8 mouse cellular contexts compared by ENCODE assay signal in the genomic region with DNA sequence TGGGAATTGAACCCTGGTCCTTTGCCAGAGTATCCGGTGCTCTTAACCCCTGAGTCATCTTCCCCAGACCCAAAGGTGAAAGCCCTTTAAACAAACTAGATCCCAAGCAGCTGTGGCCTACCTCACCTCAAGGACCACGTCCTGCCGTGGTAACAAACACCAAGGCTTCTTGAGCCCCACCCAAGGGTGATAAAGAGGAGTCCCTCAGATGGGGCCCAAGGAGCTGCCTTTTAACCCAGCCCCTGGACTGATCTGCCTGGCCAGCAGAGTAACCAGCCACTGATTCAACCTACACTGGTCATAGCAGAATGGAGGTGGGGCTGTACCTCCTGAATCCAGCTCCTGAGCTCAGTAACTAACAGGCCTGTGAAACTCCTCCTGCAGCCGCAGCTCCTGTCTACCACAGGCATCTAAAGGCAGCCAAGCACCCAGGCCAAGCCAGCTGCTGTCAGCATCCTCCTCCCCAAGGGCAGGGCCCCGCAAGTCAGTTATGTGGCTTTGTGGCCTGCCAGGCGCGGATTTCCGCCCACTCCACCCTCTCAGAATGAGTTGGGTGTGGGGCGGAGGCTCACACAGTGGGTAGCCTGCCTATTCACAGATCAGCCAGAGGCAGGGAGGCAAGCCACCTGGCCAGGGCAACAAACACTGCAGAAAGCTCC. TPM values are rescaled to one million over a fixed set of nuclear protein-coding genes. Genes with fewer than 3 reads are reported as not detected.
A peak's percentile ranks its signal among the peaks of the same experiment; 100 is the strongest.
DNase-seq lines count a peak whose midpoint lies in the region; ATAC-seq lines count a peak whose summit lies in the region.

No protein-coding gene starts in this region.

- WGBS in forebrain, embryonic 11.5 days = 43% methylated on average over 9 of the region's 9 CpGs
- 50% methylated on average over 9 of the region's 9 CpGs for WGBS in forebrain, embryonic 15.5 days
- 49% methylated on average over 9 of the region's 9 CpGs for WGBS in heart, embryonic 11.5 days (ENCODE audit: insufficient replicate concordance)
- WGBS in limb, embryonic 10.5 days = 56% methylated on average over 9 of the region's 9 CpGs
- WGBS in midbrain, embryonic 16.5 days = 36% methylated on average over 9 of the region's 9 CpGs

- no peaks in the 10 kb centered on the region for H3K27me3 ChIP-seq in forebrain, embryonic 11.5 days (ENCODE audit: control insufficient read depth, insufficient read depth, low read length)
- no peaks in the 10 kb centered on the region for H3K27me3 ChIP-seq in forebrain, embryonic 15.5 days
- no peaks in the 10 kb centered on the region for H3K27me3 ChIP-seq in heart, embryonic 11.5 days (ENCODE audit: control insufficient read depth, insufficient read depth, low read length)
- H3K27me3 ChIP-seq in limb, embryonic 10.5 days (ENCODE audit: low read depth, poor library complexity, severe bottlenecking) = no peaks in the 10 kb centered on the region
- no peaks in the 10 kb centered on the region for H3K27me3 ChIP-seq in midbrain, embryonic 16.5 days (ENCODE audit: control insufficient read depth, insufficient read depth, low read depth, low read length)

- H3K9me3 ChIP-seq in forebrain, embryonic 11.5 days (ENCODE audit: control insufficient read depth, low read length) = no peaks in the 10 kb centered on the region
- H3K9me3 ChIP-seq in forebrain, embryonic 15.5 days = no peaks in the 10 kb centered on the region
- no peaks in the 10 kb centered on the region for H3K9me3 ChIP-seq in heart, embryonic 11.5 days (replicated peaks; ENCODE audit: control insufficient read depth, low read length)
- no peaks in the 10 kb centered on the region for H3K9me3 ChIP-seq in limb, embryonic 10.5 days (replicated peaks)
- H3K9me3 ChIP-seq in midbrain, embryonic 16.5 days (replicated peaks; ENCODE audit: control insufficient read depth, low read length, poor library complexity, severe bottlenecking) = no peaks in the 10 kb centered on the region

- H3K4me2 ChIP-seq in forebrain, embryonic 11.5 days (ENCODE audit: low read depth, low read length, severe bottlenecking) = no peak overlapping the region
- no peak overlapping the region for H3K4me2 ChIP-seq in forebrain, embryonic 15.5 days (replicated peaks)
- H3K4me2 ChIP-seq in heart, embryonic 11.5 days = no peak overlapping the region
- H3K4me2 ChIP-seq in midbrain, embryonic 16.5 days (ENCODE audit: low read length) = no peak overlapping the region

- no peak for DNase-seq in forebrain, embryonic 11.5 days (ENCODE audit: low spot score)
- DNase-seq in T-cell, adult 2 months (ENCODE audit: low spot score) = peak; percentile 79
- no peak for DNase-seq in limb, embryonic 10.5 days (ENCODE audit: low spot score)
- DNase-seq in retina, embryonic 14.5 days (ENCODE audit: low spot score) = no peak
- no peak for DNase-seq in embryo, embryonic 10 days (ENCODE audit: low spot score)

- ATAC-seq in forebrain, embryonic 11.5 days (replicated peaks; ENCODE audit: low FRiP score) = peak; percentile 26; the same call in 1 of the 2 replicates
- no peak for ATAC-seq in forebrain, embryonic 15.5 days (replicated peaks)
- no peak for ATAC-seq in heart, embryonic 11.5 days (replicated peaks; ENCODE audit: insufficient number of reproducible peaks, low FRiP score, low TSS enrichment)
- no peak for ATAC-seq in midbrain, embryonic 16.5 days

- no peaks in the 10 kb centered on the region for H3K36me3 ChIP-seq in forebrain, embryonic 11.5 days (ENCODE audit: control insufficient read depth, insufficient read depth, low read length)
- H3K36me3 ChIP-seq in forebrain, embryonic 15.5 days = no peaks in the 10 kb centered on the region
- H3K36me3 ChIP-seq in heart, embryonic 11.5 days (ENCODE audit: control insufficient read depth, insufficient read depth, low read length) = no peaks in the 10 kb centered on the region
- H3K36me3 ChIP-seq in limb, embryonic 10.5 days = no peaks in the 10 kb centered on the region
- no peaks in the 10 kb centered on the region for H3K36me3 ChIP-seq in midbrain, embryonic 16.5 days (ENCODE audit: control insufficient read depth, insufficient read depth, low read length)

- H3K4me1 ChIP-seq in forebrain, embryonic 11.5 days (replicated peaks; ENCODE audit: control insufficient read depth, insufficient read depth, low read length) = peaks cover 8% of the 10 kb centered on the region; the same call in 1 of the 2 replicates
- peaks cover 18% of the 10 kb centered on the region for H3K4me1 ChIP-seq in forebrain, embryonic 15.5 days
- peaks cover 19% of the 10 kb centered on the region for H3K4me1 ChIP-seq in heart, embryonic 11.5 days (ENCODE audit: control insufficient read depth, insufficient read depth, low read length)
- H3K4me1 ChIP-seq in limb, embryonic 10.5 days = peaks cover 15% of the 10 kb centered on the region
- H3K4me1 ChIP-seq in midbrain, embryonic 16.5 days (ENCODE audit: control insufficient read depth, insufficient read depth, low read length) = peaks cover 21% of the 10 kb centered on the region

- no peak overlapping the region for H3K4me3 ChIP-seq in forebrain, embryonic 11.5 days (ENCODE audit: low read depth, low read length)
- H3K4me3 ChIP-seq in forebrain, embryonic 15.5 days = no peak overlapping the region
- H3K4me3 ChIP-seq in heart, embryonic 11.5 days (ENCODE audit: low read depth, low read length) = no peak overlapping the region
- no peak overlapping the region for H3K4me3 ChIP-seq in limb, embryonic 10.5 days
- H3K4me3 ChIP-seq in midbrain, embryonic 16.5 days (ENCODE audit: low read depth, low read length) = no peak overlapping the region

- H3K9ac ChIP-seq in forebrain, embryonic 11.5 days (ENCODE audit: low read length) = no peak overlapping the region
- H3K9ac ChIP-seq in forebrain, embryonic 15.5 days (replicated peaks) = no peak overlapping the region
- H3K9ac ChIP-seq in heart, embryonic 11.5 days (ENCODE audit: low read depth, low read length) = 0 out of 2 replicates have a peak overlapping the region, but pooled peaks have one; percentile 22
- H3K9ac ChIP-seq in midbrain, embryonic 16.5 days (ENCODE audit: low read depth, low read length) = peak overlapping the region; percentile 24; the same call in 1 of the 2 replicates

- no peak overlapping the region for H3K27ac ChIP-seq in forebrain, embryonic 11.5 days (ENCODE audit: low read depth, low read length)
- no peak overlapping the region for H3K27ac ChIP-seq in forebrain, embryonic 15.5 days (replicated peaks)
- H3K27ac ChIP-seq in heart, embryonic 11.5 days (ENCODE audit: low read depth, low read length) = no peak overlapping the region
- H3K27ac ChIP-seq in limb, embryonic 10.5 days = peak overlapping the region; percentile 26; the same call in 1 of the 2 replicates
- peak overlapping the region; percentile 86 for H3K27ac ChIP-seq in midbrain, embryonic 16.5 days (ENCODE audit: low read length)

RNA-seq across cellular contexts. Expression of a gene that starts 54.9 kb away (rescaled TPM):
- polyA plus RNA-seq in forebrain, embryonic 11.5 days (2014; fragmentation: Nextera tagmentation; extraction: Ambion mirVana) = 1.3 and 1.8 TPM in 2 replicates
- 8.9 and 10.1 TPM in 2 replicates for polyA plus RNA-seq in forebrain, embryonic 15.5 days (2015; fragmentation: Nextera tagmentation; extraction: Ambion mirVana)
- 6.6 TPM in 2 replicates for polyA plus RNA-seq in heart, embryonic 11.5 days (2014; fragmentation: Nextera tagmentation; extraction: Ambion mirVana)
- polyA plus RNA-seq in limb, embryonic 10.5 days (2016; fragmentation: Nextera tagmentation; extraction: Ambion mirVana) = 0.34 and 0.55 TPM in 2 replicates
- 17.1 and 18.3 TPM in 2 replicates for polyA plus RNA-seq in midbrain, embryonic 16.5 days (2015; fragmentation: Nextera tagmentation; extraction: Ambion mirVana)

Comparison
In these comparisons a context has a peak if more than half of its experiments do, and no peak if none do; other contexts are left out.
1. H3K27ac ChIP-seq: peak in limb, embryonic 10.5 days (single experiment) and midbrain, embryonic 16.5 days (single experiment); none in forebrain, embryonic 11.5 days (single experiment), forebrain, embryonic 15.5 days (single experiment) and heart, embryonic 11.5 days (single experiment).
2. H3K9ac ChIP-seq: peak in heart, embryonic 11.5 days (single experiment) and midbrain, embryonic 16.5 days (single experiment); none in forebrain, embryonic 11.5 days (single experiment) and forebrain, embryonic 15.5 days (single experiment).